7 mouse cellular contexts compared by ENCODE assay signal in the genomic region with DNA sequence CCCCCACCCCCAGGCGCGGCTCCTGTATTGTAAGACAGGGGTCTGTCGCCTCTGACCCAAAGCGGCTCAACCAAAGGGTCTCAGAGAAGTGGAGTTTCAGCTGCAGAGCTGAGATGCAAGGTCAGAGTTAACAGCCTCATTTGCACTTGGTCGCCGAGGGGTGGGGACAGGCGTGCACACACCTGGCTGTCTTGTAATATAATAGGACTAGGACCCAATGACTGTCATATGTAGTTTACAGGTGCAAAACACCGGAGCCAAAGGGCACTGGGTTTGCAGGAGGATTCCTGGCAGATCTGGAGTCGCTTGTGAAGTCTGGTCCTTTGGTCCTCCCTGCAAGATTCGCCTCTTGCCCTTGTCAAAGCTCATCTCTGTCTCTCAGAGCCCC. TPM values are rescaled to one million over a fixed set of nuclear protein-coding genes. Genes with fewer than 3 reads are reported as not detected.
A peak's percentile ranks its signal among the peaks of the same experiment; 100 is the strongest.
DNase-seq lines count a peak whose midpoint lies in the region; ATAC-seq and TF ChIP-seq lines count a peak whose summit lies in the region.

No protein-coding gene starts in this region.

- no peak for TF ChIP-seq EP300 in heart, postnatal 0 days (IDR thresholded peaks at IDR 0.05; ENCODE audit: low read depth)

- ATAC-seq in heart, postnatal 0 days (ENCODE audit: insufficient read depth, low read depth) = peak; percentile 18; the same call in 1 of the 2 replicates
- ATAC-seq in limb, embryonic 13.5 days (ENCODE audit: low FRiP score, low read depth) = no peak
- peak; percentile 45 for ATAC-seq in stomach, embryonic 15.5 days (ENCODE audit: insufficient read depth, low FRiP score, low read depth)

- DNase-seq in thymus, adult 2 months = peak; percentile 25
- no peak for DNase-seq in thymus, postnatal 14 days
- no peak for DNase-seq in heart, postnatal 0 days (ENCODE audit: low spot score)
- DNase-seq in cerebellum, adult 8-10 months = no peak
- no peak for DNase-seq in cerebellum, adult 11-12 months

- no peak for TF ChIP-seq CTCF in thymus, adult 2 months (IDR thresholded peaks at IDR 0.05; ENCODE audit: borderline replicate concordance, control insufficient read depth, extremely low read depth, insufficient read depth, low read length, poor library complexity)
- no peak for TF ChIP-seq CTCF in heart, postnatal 0 days (IDR thresholded peaks at IDR 0.05; ENCODE audit: low read depth)

- H3K27me3 ChIP-seq in thymus, adult 2 months (ENCODE audit: control insufficient read depth, insufficient read depth, low read length) = no peaks in the 10 kb centered on the region
- H3K27me3 ChIP-seq in heart, postnatal 0 days (ENCODE audit: control insufficient read depth, insufficient read depth, low read length) = 0 out of 2 replicates have a peak, but pooled peaks cover 9% of the 10 kb centered on the region
- peaks cover 57% of the 10 kb centered on the region for H3K27me3 ChIP-seq in limb, embryonic 13.5 days
- 0 out of 2 replicates have a peak, but pooled peaks cover 5% of the 10 kb centered on the region for H3K27me3 ChIP-seq in stomach, embryonic 15.5 days (replicated peaks)

- TF ChIP-seq POLR2A in thymus, adult 2 months (IDR thresholded peaks at IDR 0.05; ENCODE audit: control insufficient read depth, extremely low read depth, insufficient read depth, low read length, poor library complexity) = no peak

- H3K4me3 ChIP-seq in thymus, adult 2 months (ENCODE audit: control insufficient read depth, insufficient read depth, low read length) = peak overlapping the region; percentile 57
- H3K4me3 ChIP-seq in heart, postnatal 0 days (ENCODE audit: low read depth, low read length) = peak overlapping the region; percentile 81
- peak overlapping the region; percentile 61 for H3K4me3 ChIP-seq in limb, embryonic 13.5 days
- peak overlapping the region; percentile 67 for H3K4me3 ChIP-seq in stomach, embryonic 15.5 days (replicated peaks)

- no peaks in the 10 kb centered on the region for H3K36me3 ChIP-seq in thymus, adult 2 months (ENCODE audit: control insufficient read depth, insufficient read depth, low read length)
- H3K36me3 ChIP-seq in heart, postnatal 0 days (replicated peaks; ENCODE audit: control insufficient read depth, insufficient read depth, low read length) = no peaks in the 10 kb centered on the region
- no peaks in the 10 kb centered on the region for H3K36me3 ChIP-seq in limb, embryonic 13.5 days
- no peaks in the 10 kb centered on the region for H3K36me3 ChIP-seq in stomach, embryonic 15.5 days

- peak overlapping the region; percentile 99 for H3K4me2 ChIP-seq in heart, postnatal 0 days (ENCODE audit: low read depth, low read length)
- H3K4me2 ChIP-seq in limb, embryonic 13.5 days (replicated peaks) = peak overlapping the region; percentile 98
- H3K4me2 ChIP-seq in stomach, embryonic 15.5 days = peak overlapping the region; percentile 98

- H3K27ac ChIP-seq in thymus, adult 2 months (ENCODE audit: control insufficient read depth, insufficient read depth, low read length) = no peak overlapping the region
- peak overlapping the region; percentile 59 for H3K27ac ChIP-seq in heart, postnatal 0 days (ENCODE audit: low read depth)
- H3K27ac ChIP-seq in limb, embryonic 13.5 days = no peak overlapping the region
- no peak overlapping the region for H3K27ac ChIP-seq in stomach, embryonic 15.5 days

- H3K9me3 ChIP-seq in heart, postnatal 0 days (replicated peaks; ENCODE audit: control insufficient read depth, low read length) = no peaks in the 10 kb centered on the region
- H3K9me3 ChIP-seq in limb, embryonic 13.5 days = no peaks in the 10 kb centered on the region
- H3K9me3 ChIP-seq in stomach, embryonic 15.5 days = no peaks in the 10 kb centered on the region

- WGBS in thymus, adult 2 months = 9% methylated on average over 10 of the region's 10 CpGs
- 10% methylated on average over 10 of the region's 10 CpGs for WGBS in heart, postnatal 0 days
- WGBS in limb, embryonic 13.5 days = 3% methylated on average over 10 of the region's 10 CpGs
- 9% methylated on average over 10 of the region's 10 CpGs for WGBS in stomach, embryonic 15.5 days

- H3K4me1 ChIP-seq in thymus, adult 2 months (replicated peaks; ENCODE audit: control insufficient read depth, insufficient read depth, low read length) = peaks cover 18% of the 10 kb centered on the region
- peaks cover 6% of the 10 kb centered on the region; the same call in 1 of the 2 replicates for H3K4me1 ChIP-seq in heart, postnatal 0 days (ENCODE audit: control insufficient read depth, insufficient read depth)
- peaks cover 13% of the 10 kb centered on the region for H3K4me1 ChIP-seq in limb, embryonic 13.5 days
- peaks cover 9% of the 10 kb centered on the region for H3K4me1 ChIP-seq in stomach, embryonic 15.5 days

- H3K9ac ChIP-seq in heart, postnatal 0 days (replicated peaks; ENCODE audit: low read depth, low read length) = peak overlapping the region; percentile 85
- H3K9ac ChIP-seq in limb, embryonic 13.5 days = peak overlapping the region; percentile 78
- peak overlapping the region; percentile 66 for H3K9ac ChIP-seq in stomach, embryonic 15.5 days

RNA-seq across cellular contexts. Expression of gene Phactr2, which starts 0.3 kb away (rescaled TPM):
- polyA plus RNA-seq in thymus, adult 2 months (2012; rRNA removed) = 3.4 and 3.7 TPM in 2 replicates
- total RNA-seq in heart, postnatal 0 days (2014; rRNA removed; ENCODE audit: low replicate concordance) = 51.1 and 62.5 TPM in 2 replicates
- 39.6 and 40.6 TPM in 2 replicates for polyA plus RNA-seq in heart, postnatal 0 days (2015; fragmentation: Nextera tagmentation; extraction: Ambion mirVana)
- 26.8 and 29.3 TPM in 2 replicates for polyA plus RNA-seq in limb, embryonic 13.5 days (2015; fragmentation: Nextera tagmentation; extraction: Ambion mirVana)
- 29.4 and 31.1 TPM in 2 replicates for polyA plus RNA-seq in stomach, embryonic 15.5 days (2015; fragmentation: Nextera tagmentation; extraction: Ambion mirVana)

RNA-seq across cellular contexts. Expression of gene Fuca2, which starts 24.8 kb away (rescaled TPM):
- polyA plus RNA-seq in thymus, adult 2 months (2012; rRNA removed) = 10.3 and 12.1 TPM in 2 replicates
- total RNA-seq in heart, postnatal 0 days (2014; rRNA removed; ENCODE audit: low replicate concordance) = 63.9 and 78.7 TPM in 2 replicates
- polyA plus RNA-seq in heart, postnatal 0 days (2015; fragmentation: Nextera tagmentation; extraction: Ambion mirVana) = 289 and 361 TPM in 2 replicates
- 44.3 and 46.4 TPM in 2 replicates for polyA plus RNA-seq in limb, embryonic 13.5 days (2015; fragmentation: Nextera tagmentation; extraction: Ambion mirVana)
- 75.7 and 84.7 TPM in 2 replicates for polyA plus RNA-seq in stomach, embryonic 15.5 days (2015; fragmentation: Nextera tagmentation; extraction: Ambion mirVana)
